ENCODE assay signal across 22 mouse cellular contexts in the genomic region with DNA sequence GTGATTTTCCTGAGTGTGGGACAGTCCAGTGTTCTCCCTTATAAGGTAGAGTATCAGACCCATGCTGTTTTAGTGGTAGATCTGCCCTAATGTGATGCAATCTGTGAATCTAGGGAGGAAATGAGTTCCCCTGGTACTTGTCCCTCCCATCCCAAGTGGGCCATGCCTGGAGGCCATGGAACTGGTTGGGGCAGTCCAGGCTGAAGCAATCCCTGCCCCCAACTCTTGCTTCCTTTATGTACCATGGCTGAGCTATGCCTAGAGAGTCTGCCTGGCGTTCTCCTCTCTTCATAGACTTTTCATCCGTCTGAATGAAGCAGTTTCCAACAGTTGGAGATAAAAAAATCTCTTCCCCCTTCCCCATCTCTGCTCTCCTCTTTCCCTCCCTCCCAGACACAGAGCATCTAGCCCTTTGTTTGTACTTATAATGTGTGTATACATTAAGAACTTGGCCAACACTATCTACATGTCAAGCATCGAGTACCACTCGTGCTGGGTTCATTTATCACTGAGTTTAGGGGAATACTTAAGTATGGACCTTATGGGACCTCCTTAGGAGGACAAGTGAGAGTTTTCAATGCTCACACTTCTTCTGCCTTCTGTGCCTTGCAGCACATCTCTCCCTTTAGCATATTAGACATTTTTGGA.
DNase-seq lines count a peak whose midpoint lies in the region; ATAC-seq and TF ChIP-seq lines count a peak whose summit lies in the region.
"Had no signal": no experiment of that assay in that cellular context is flagged by ENCODE, and none has a peak within 500 bp of the region (broad histone marks: within the 10 kb centered on the region; RNA-seq: fewer than 3 reads in every experiment).

No protein-coding gene starts in this region.

- H3K4me3 ChIP-seq in lung, embryonic 14.5 days (ENCODE audit: low read depth, low read length), result no peak overlapping the region
- no peak overlapping the region for H3K4me3 ChIP-seq in lung, adult 2 months (replicated peaks; ENCODE audit: extremely low read depth, low read depth, low read length)
- H3K4me3 ChIP-seq in limb, embryonic 10.5 days, result no peak overlapping the region
- H3K4me3 ChIP-seq: embryonic facial prominence, embryonic 15.5 days; heart, embryonic 10.5 days; hindbrain, embryonic 12.5 days; kidney, embryonic 15.5 days had no signal

- H3K36me3 ChIP-seq in lung, embryonic 14.5 days (ENCODE audit: insufficient read depth), result no peaks in the 10 kb centered on the region
- no peaks in the 10 kb centered on the region for H3K36me3 ChIP-seq in limb, embryonic 10.5 days
- H3K36me3 ChIP-seq: embryonic facial prominence, embryonic 15.5 days; heart, embryonic 10.5 days; hindbrain, embryonic 12.5 days; kidney, embryonic 15.5 days had no signal

- no peaks in the 10 kb centered on the region for H3K9me3 ChIP-seq in lung, embryonic 14.5 days (ENCODE audit: low read depth, low read length)
- no peaks in the 10 kb centered on the region for H3K9me3 ChIP-seq in limb, embryonic 10.5 days (replicated peaks)
- H3K9me3 ChIP-seq: embryonic facial prominence, embryonic 15.5 days; heart, embryonic 10.5 days; hindbrain, embryonic 12.5 days; kidney, embryonic 15.5 days had no signal

- TF ChIP-seq POLR2A in lung, adult 2 months (IDR thresholded peaks at IDR 0.05; ENCODE audit: borderline replicate concordance, extremely low read depth, low read depth, low read length), result no peak

- no peak overlapping the region for H3K27ac ChIP-seq in lung, embryonic 14.5 days (ENCODE audit: low read depth)
- H3K27ac ChIP-seq in limb, embryonic 10.5 days, result no peak overlapping the region
- H3K27ac ChIP-seq: embryonic facial prominence, embryonic 15.5 days; heart, embryonic 10.5 days; hindbrain, embryonic 12.5 days; kidney, embryonic 15.5 days had no signal

- H3K4me1 ChIP-seq in lung, embryonic 14.5 days (ENCODE audit: insufficient read depth), result peaks cover 16% of the 10 kb centered on the region
- no peaks in the 10 kb centered on the region for H3K4me1 ChIP-seq in lung, adult 2 months (ENCODE audit: control insufficient read depth, insufficient read depth, low read length)
- H3K4me1 ChIP-seq in limb, embryonic 10.5 days, result peaks cover 7% of the 10 kb centered on the region; the same call in 1 of the 2 replicates
- H3K4me1 ChIP-seq: embryonic facial prominence, embryonic 15.5 days; hindbrain, embryonic 12.5 days had no signal

- no peak overlapping the region for H3K9ac ChIP-seq in lung, embryonic 14.5 days
- H3K9ac ChIP-seq: embryonic facial prominence, embryonic 15.5 days; forebrain, postnatal 0 days; hindbrain, embryonic 12.5 days; kidney, embryonic 15.5 days; liver, postnatal 0 days had no signal

- intact Hi-C loops in heart, postnatal 10 days (cut with DNase I), result no loop called here

- no peaks in the 10 kb centered on the region for H3K27me3 ChIP-seq in lung, embryonic 14.5 days (ENCODE audit: insufficient read depth, low read length)
- H3K27me3 ChIP-seq in limb, embryonic 10.5 days (ENCODE audit: low read depth, poor library complexity, severe bottlenecking), result no peaks in the 10 kb centered on the region
- H3K27me3 ChIP-seq: embryonic facial prominence, embryonic 15.5 days; hindbrain, embryonic 12.5 days; kidney, embryonic 15.5 days had no signal

- no peak for TF ChIP-seq CTCF in lung, embryonic 14.5 days (IDR thresholded peaks at IDR 0.05; ENCODE audit: low read depth)
- no peak for TF ChIP-seq CTCF in lung, adult 2 months (IDR thresholded peaks at IDR 0.05; ENCODE audit: insufficient read depth, low read length)

- WGBS in lung, embryonic 14.5 days, result 24% methylated on average over 4 of the region's 4 CpGs
- 54% methylated on average over 4 of the region's 4 CpGs for WGBS in lung, adult 2 months
- WGBS in limb, embryonic 10.5 days, result 90% methylated on average over 4 of the region's 4 CpGs

- H3K4me2 ChIP-seq in lung, embryonic 14.5 days, result no peak overlapping the region
- H3K4me2 ChIP-seq: embryonic facial prominence, embryonic 15.5 days; hindbrain, embryonic 12.5 days; kidney, embryonic 15.5 days had no signal

- peak; percentile 72 for DNase-seq in heart, adult 11 months
- no peak for DNase-seq in heart, postnatal 10 days
- peak; percentile 60 for DNase-seq in lung, embryonic 14.5 days
- no peak for DNase-seq in lung, adult 2 months
- DNase-seq in limb, embryonic 10.5 days (ENCODE audit: low spot score), result peak; percentile 38
- peak; percentile 43 to 55 for DNase-seq in lung, postnatal 4 days
- no peak for DNase-seq in thymus, postnatal 0 days (ENCODE audit: low spot score)
- DNase-seq in frontal cortex, postnatal 25 days (ENCODE audit: low spot score in 2 of 2), result no peak
- DNase-seq: adrenal gland, postnatal 25 days; cerebellum, adult 11-12 months; cerebellum, postnatal 14 days; forebrain, postnatal 0 days; heart, postnatal 14 days; left cerebral cortex, postnatal 4 days; liver, postnatal 0 days; retina, postnatal 1 day; thymus, postnatal 14 days had no signal

- ATAC-seq in lung, embryonic 14.5 days (ENCODE audit: insufficient read depth), result peak; percentile 72
- ATAC-seq: CD4-positive, CD25-positive, alpha-beta regulatory T cell, adult 4 months; liver, postnatal 0 days had no signal

Comparison
In these comparisons a context has a peak if more than half of its experiments do, and no peak if none do; other contexts are left out.
1. DNase-seq: peak in heart, adult 11 months (single experiment), lung, embryonic 14.5 days (single experiment), limb, embryonic 10.5 days (single experiment) and lung, postnatal 4 days (2 of 2); none in heart, postnatal 10 days (0 of 2), lung, adult 2 months (single experiment), thymus, postnatal 0 days (single experiment) and frontal cortex, postnatal 25 days (0 of 2).